Mouse (Mus musculus): ENCODE measurements around the gene Wnk2.

DNA sequence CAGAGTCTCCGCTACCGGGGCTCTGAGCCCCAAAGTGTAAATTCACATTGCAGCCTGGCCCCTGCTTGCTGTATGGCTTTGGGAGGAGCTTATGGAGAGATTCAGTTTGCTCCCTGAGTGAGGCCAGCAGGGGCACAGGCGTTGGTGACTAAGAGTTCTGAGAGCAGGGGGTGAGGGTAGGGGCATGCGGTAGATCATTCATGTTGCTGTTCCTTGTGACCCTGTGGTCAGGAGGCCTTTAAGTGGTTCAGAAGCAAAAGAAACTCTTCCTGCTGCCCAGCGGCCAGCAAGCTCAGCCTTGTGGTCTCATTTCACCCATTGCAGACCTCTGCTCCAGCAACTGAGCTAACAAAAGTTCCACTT is 43.8 kb upstream of the Wnk2 start:
- no peak for TF ChIP-seq CTCF (IDR thresholded peaks at IDR 0.05 in 2 of 3, conservative IDR thresholded peaks at IDR 0.05 in 1 of 3; ENCODE audit: control insufficient read depth in 1 of 3, insufficient read depth in 1 of 3, low read depth in 2 of 3, low read length in 3 of 3, poor library complexity in 1 of 3, severe bottlenecking in 1 of 3)
- no peak for TF ChIP-seq POLR2A (IDR thresholded peaks at IDR 0.05; ENCODE audit: control insufficient read depth in 1 of 2, insufficient read depth in 1 of 2, low read depth in 1 of 2, low read length in 2 of 2, poor library complexity in 1 of 2)
- no peak for TF ChIP-seq MAFK (IDR thresholded peaks at IDR 0.05; ENCODE audit: borderline replicate concordance, low read depth, low read length)
- TF ChIP-seq MEF2A (IDR thresholded peaks at IDR 0.05; ENCODE audit: extremely low read depth, insufficient replicate concordance, low read depth, low read length, poor library complexity, severe bottlenecking), result no peak
- no peak for TF ChIP-seq ETS1 (IDR thresholded peaks at IDR 0.05; ENCODE audit: low read depth, low read length)
